Mouse (Mus musculus) ES-E14 (cell line): ENCODE measurements around the gene C1qtnf7. TPM values are rescaled to one million over a fixed set of nuclear protein-coding genes. Genes with fewer than 3 reads are reported as not detected.

Experiments used
- DNase-seq: peaks from one replicate; pipeline ENCODE4 v3.0.0-alpha.2; 2013; ENCODE audit warnings: low read depth, low spot score
- H3K27ac ChIP-seq: 2 replicates; pipeline ENCODE4 v1.5.1; 2012; ENCODE audit warnings: low read depth, mild to moderate bottlenecking, low read length, moderate library complexity, mixed read lengths; ENCODE audit not compliant: poor library complexity, insufficient read depth, severe bottlenecking
- H3K36me3 ChIP-seq: 2 replicates; pipeline ENCODE4 v1.6.1; 2012; ENCODE audit warnings: mild to moderate bottlenecking, low read length, moderate library complexity, mixed read lengths; ENCODE audit not compliant: control insufficient read depth, poor library complexity, insufficient read depth, severe bottlenecking
- H3K4me1 ChIP-seq, 2 experiments: fragments of 150-350 bp in 1 of 2; sonication (generic) in 1 of 2; 2 replicates each; pipeline ENCODE4 v1.6.1; 2012; ENCODE audit warnings: low read length in 2 of 2, mild to moderate bottlenecking in 1 of 2, mixed read lengths in 1 of 2; ENCODE audit not compliant: control insufficient read depth in 2 of 2, insufficient read depth in 2 of 2, poor library complexity in 1 of 2
- H3K4me3 ChIP-seq, 2 experiments: fragments of 150-350 bp in 1 of 2; sonication (generic) in 1 of 2; 2 replicates each; pipeline ENCODE4 v1.5.1; 2012; ENCODE audit warnings: low read length in 2 of 2, low read depth in 1 of 2, mild to moderate bottlenecking in 1 of 2, mixed read lengths in 1 of 2; ENCODE audit not compliant: insufficient read depth in 1 of 2, poor library complexity in 1 of 2, severe bottlenecking in 1 of 2
- H3K9ac ChIP-seq: 2 replicates; pipeline ENCODE4 v1.6.1; 2012; ENCODE audit warnings: low read depth, mild to moderate bottlenecking, low read length, mixed read lengths; ENCODE audit not compliant: poor library complexity, insufficient read depth, severe bottlenecking
- H3K9me3 ChIP-seq: fragments of 150-350 bp; sonication (generic); 2 replicates; pipeline ENCODE4 v1.6.1; 2012; ENCODE audit warnings: low read depth, mild to moderate bottlenecking, low read length; ENCODE audit not compliant: control insufficient read depth, insufficient read depth
- CHD2 ChIP-seq: IDR thresholded peaks from 2 replicates; pipeline ENCODE4 v1.6.1; 2014; ENCODE audit warnings: mild to moderate bottlenecking, low read depth, low read length, inconsistent platforms
- HCFC1 ChIP-seq: IDR thresholded peaks from 2 replicates; pipeline ENCODE4 v1.6.1; 2012; ENCODE audit warnings: low read length, inconsistent platforms, borderline replicate concordance; ENCODE audit not compliant: insufficient read depth
- MAFK ChIP-seq: IDR thresholded peaks from 2 replicates; pipeline ENCODE4 v1.6.1; 2014; ENCODE audit warnings: mild to moderate bottlenecking, low read depth, low read length, inconsistent platforms; ENCODE audit not compliant: insufficient read depth
- ZC3H11A ChIP-seq: IDR thresholded peaks from 2 replicates; pipeline ENCODE4 v1.6.1; 2012; ENCODE audit warnings: low read depth, mild to moderate bottlenecking, inconsistent platforms, low read length, borderline replicate concordance
- ZNF384 ChIP-seq: IDR thresholded peaks from 2 replicates; pipeline ENCODE4 v1.6.1; 2012; ENCODE audit warnings: low read depth, low read length, inconsistent platforms
- in situ Hi-C, 2 experiments: fragments of 600-800 bp; cut with MboI; formaldehyde crosslinking; loops; one replicate each; pipeline ENCODE4 v1.15.1; 2025; ENCODE audit warnings: low sequenced_read_pairs in 2 of 2, inconsistent platforms in 1 of 2; ENCODE audit not compliant: unreplicated experiment in 2 of 2
- total RNA-seq: library from RNA; depleted of rRNA; stranded (reverse); fragments of 300-350 nt; gene quantifications from 2 replicates; pipeline ENCODE4 v1.2.3, GENCODE M21; 2012

Gene C1qtnf7
- total RNA-seq, 1 experiment = not detected

GRCm38 (mm10) chr5:43508470-43508869, 6.9 kb upstream of the C1qtnf7 start:
- no peaks in the 10 kb centered on the region for H3K4me1 ChIP-seq
- no peak overlapping the region for H3K27ac ChIP-seq
- H3K36me3 ChIP-seq = no peaks in the 10 kb centered on the region
- no peak for TF ChIP-seq ZC3H11A
- TF ChIP-seq HCFC1 = no peak
- no peak for TF ChIP-seq ZNF384
- no peaks in the 10 kb centered on the region for H3K9me3 ChIP-seq
- no peak overlapping the region for H3K9ac ChIP-seq
- no peak overlapping the region for H3K4me3 ChIP-seq
- in situ Hi-C loops = no loop called here
- DNase-seq = no peak

DNA sequence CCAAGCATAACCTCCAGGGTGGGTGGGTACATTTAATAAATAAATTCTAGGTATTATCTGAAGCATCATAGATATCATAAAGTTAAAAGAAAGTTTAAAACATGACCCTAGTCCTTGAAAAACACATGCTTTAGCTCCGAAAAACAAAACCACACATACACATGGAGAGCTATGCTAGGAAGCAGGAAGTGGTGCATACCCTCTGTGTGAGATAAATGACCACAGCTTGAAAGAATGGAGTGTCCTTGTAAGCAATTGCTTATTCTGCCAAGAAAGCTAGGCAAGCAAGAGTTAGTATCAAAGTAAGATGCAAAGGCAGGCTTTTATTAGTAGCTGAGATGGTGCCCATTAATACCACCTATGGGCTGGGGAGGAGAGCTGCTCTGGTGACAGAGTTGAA, 6.4 kb upstream of the C1qtnf7 start:
- Histone ChIP-seq H3K9ac (no peak overlapping the region), H3K36me3 (no peaks in the 10 kb centered on the region), H3K27ac (no peak overlapping the region), H3K4me3 (no peak overlapping the region), H3K9me3 (no peaks in the 10 kb centered on the region), H3K4me1 (no peaks in the 10 kb centered on the region)
- no peak for TF ChIP-seq ZC3H11A
- TF ChIP-seq ZNF384 = no peak
- TF ChIP-seq HCFC1 = no peak
- no peak for TF ChIP-seq CHD2
- TF ChIP-seq MAFK = no peak
- in situ Hi-C loops = no loop called here
- no peak for DNase-seq

DNA sequence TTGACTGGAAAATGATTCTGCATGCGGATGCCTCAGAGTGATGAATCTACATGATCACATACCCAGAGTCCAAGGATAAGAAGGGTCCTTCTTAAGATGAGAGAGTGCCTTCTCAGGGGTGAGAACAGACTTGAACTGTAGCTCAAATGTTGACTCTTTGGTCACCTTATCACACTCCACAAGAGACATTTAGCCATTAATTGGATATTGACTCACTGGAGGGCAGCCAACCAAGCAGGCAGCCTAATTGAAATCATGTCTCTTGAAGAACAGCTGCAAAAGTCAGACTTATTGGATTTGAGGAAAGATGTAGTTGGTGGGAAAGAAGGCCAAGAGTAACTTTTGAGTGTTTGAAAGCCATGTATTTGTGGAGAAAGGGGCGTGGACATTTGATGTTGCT, 4.2 kb upstream of the C1qtnf7 start:
- H3K9me3 ChIP-seq = no peaks in the 10 kb centered on the region
- in situ Hi-C loops = no loop called here
- DNase-seq = no peak
- H3K9ac ChIP-seq = no peak overlapping the region
- H3K27ac ChIP-seq = no peak overlapping the region
- TF ChIP-seq HCFC1 = no peak
- TF ChIP-seq CHD2 = no peak
- TF ChIP-seq ZNF384 = no peak
- no peak for TF ChIP-seq ZC3H11A
- TF ChIP-seq MAFK = no peak
- H3K36me3 ChIP-seq = no peaks in the 10 kb centered on the region
- no peaks in the 10 kb centered on the region for H3K4me1 ChIP-seq
- H3K4me3 ChIP-seq = no peak overlapping the region

DNA sequence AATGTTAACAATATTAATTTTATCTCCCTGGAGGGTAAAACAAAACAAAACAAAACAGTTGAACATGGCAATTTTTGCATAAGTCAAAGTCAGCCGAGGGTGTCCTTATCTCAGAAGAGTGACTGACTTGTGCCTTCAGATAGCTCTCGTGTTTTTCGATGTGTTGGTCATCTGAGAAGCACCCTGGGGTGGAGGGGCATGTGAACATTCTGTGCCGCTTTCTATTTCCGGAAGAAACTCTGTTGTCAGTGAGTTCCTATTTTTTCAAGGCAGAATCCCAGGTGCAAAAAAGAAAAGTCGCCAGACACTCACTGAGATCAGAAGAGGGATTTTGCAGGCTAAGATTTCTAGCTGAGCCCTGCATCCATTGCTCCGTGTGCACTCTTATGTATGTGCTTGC, 1.2 kb downstream of the C1qtnf7 start:
- Histone ChIP-seq H3K4me1 (no peaks in the 10 kb centered on the region), H3K9ac (no peak overlapping the region), H3K4me3 (no peak overlapping the region), H3K9me3 (no peaks in the 10 kb centered on the region), H3K27ac (no peak overlapping the region), H3K36me3 (no peaks in the 10 kb centered on the region)
- TF ChIP-seq ZNF384 (no peak), HCFC1 (no peak), CHD2 (no peak), ZC3H11A (no peak), MAFK (no peak)
- DNase-seq = no peak
- in situ Hi-C loops = no loop called here

DNA sequence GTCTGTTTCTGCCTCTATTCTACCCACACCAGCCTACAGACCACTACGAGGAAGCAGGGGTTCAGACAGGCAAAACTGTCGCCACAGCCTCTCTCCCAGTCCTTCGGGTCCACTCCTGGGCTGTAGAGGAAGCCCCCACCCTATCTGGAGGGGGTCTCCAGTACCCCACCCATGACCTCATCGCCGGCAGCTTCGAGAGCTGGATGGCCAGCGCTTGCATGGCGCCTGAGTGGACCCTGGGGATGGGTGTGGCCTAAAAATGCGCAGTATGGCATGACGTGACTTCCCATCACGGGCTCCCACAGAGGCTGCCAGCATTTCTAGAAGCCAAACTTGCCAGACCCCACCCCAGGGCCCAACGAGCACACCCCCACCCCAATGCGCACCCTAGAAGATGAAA, 2.0 kb downstream of the C1qtnf7 start:
- no peak for TF ChIP-seq MAFK
- TF ChIP-seq ZC3H11A = no peak
- TF ChIP-seq CHD2 = no peak
- no peak for TF ChIP-seq HCFC1
- TF ChIP-seq ZNF384 = no peak
- no peak for DNase-seq
- Histone ChIP-seq H3K36me3 (no peaks in the 10 kb centered on the region), H3K9ac (no peak overlapping the region), H3K4me1 (no peaks in the 10 kb centered on the region), H3K4me3 (no peak overlapping the region), H3K27ac (no peak overlapping the region), H3K9me3 (no peaks in the 10 kb centered on the region)
- in situ Hi-C loops = no loop called here
